Mouse (Mus musculus): ENCODE data around the gene Clhc1. TPM values are rescaled to one million over a fixed set of nuclear protein-coding genes. Genes with fewer than 3 reads are reported as not detected.
A peak's percentile ranks its signal among the peaks of the same experiment; 100 is the strongest.

Clhc1 gene
- polyA plus RNA-seq (2012; ENCODE audit: insufficient read depth, insufficient read length, low replicate concordance, missing spikeins): not detected in 2 replicates

- under 1% methylated on average over 46 of the region's 46 CpGs for whole genome bisulfite sequencing
- Histone ChIP-seq H3K4me1 (ENCODE audit: control insufficient read depth, insufficient read depth, low read length) (no peaks in the 10 kb centered on the region; the same call in 1 of the 2 replicates), H3K4me3 (ENCODE audit: insufficient read depth, low read depth, low read length) (peak within 1 kb of the TSS; percentile 83), H3K27ac (ENCODE audit: insufficient read depth, low read depth, low read length) (peak within 1 kb of the TSS; percentile 92)
- peak; percentile 72 for TF ChIP-seq POLR2A (IDR thresholded peaks at IDR 0.05; ENCODE audit: insufficient read depth, low read depth, low read length)
- no peak for TF ChIP-seq CTCF (IDR thresholded peaks at IDR 0.05; ENCODE audit: insufficient read depth, low read depth, low read length)
Measured at GRCm38 (mm10) chr11:29547752-29548503, at the start of gene Clhc1, which contains the start of gene Rps27a. Gene Clhc1, plus strand, starts transcription at chr11:29547950. Gene Rps27a, minus strand, starts transcription at chr11:29548109.

GRCm38 (mm10) chr11:29503948-29504893 lies 43.5 kb upstream of the Clhc1 start:
- Histone ChIP-seq H3K4me3 (ENCODE audit: insufficient read depth, low read depth, low read length) (no peak overlapping the region), H3K4me1 (ENCODE audit: control insufficient read depth, insufficient read depth, low read length) (no peaks in the 10 kb centered on the region), H3K27ac (ENCODE audit: insufficient read depth, low read depth, low read length) (no peak overlapping the region)
- TF ChIP-seq CTCF (IDR thresholded peaks at IDR 0.05; ENCODE audit: insufficient read depth, low read depth, low read length) (no peak), POLR2A (IDR thresholded peaks at IDR 0.05; ENCODE audit: insufficient read depth, low read depth, low read length) (no peak)
- WGBS: 90% methylated on average over 10 of the region's 10 CpGs

GRCm38 (mm10) chr11:29504899-29505625 lies 42.7 kb upstream of the Clhc1 start:
- WGBS: 76% methylated on average over 2 of the region's 2 CpGs
- no peaks in the 10 kb centered on the region for H3K4me1 ChIP-seq (ENCODE audit: control insufficient read depth, insufficient read depth, low read length)
- no peak for TF ChIP-seq POLR2A (IDR thresholded peaks at IDR 0.05; ENCODE audit: insufficient read depth, low read depth, low read length)
- no peak for TF ChIP-seq CTCF (IDR thresholded peaks at IDR 0.05; ENCODE audit: insufficient read depth, low read depth, low read length)
- H3K27ac ChIP-seq (ENCODE audit: insufficient read depth, low read depth, low read length): no peak overlapping the region
- H3K4me3 ChIP-seq (ENCODE audit: insufficient read depth, low read depth, low read length): no peak overlapping the region

- no peaks in the 10 kb centered on the region for H3K4me1 ChIP-seq (ENCODE audit: control insufficient read depth, insufficient read depth, low read length)
- TF ChIP-seq POLR2A (IDR thresholded peaks at IDR 0.05; ENCODE audit: insufficient read depth, low read depth, low read length) (no peak), CTCF (IDR thresholded peaks at IDR 0.05; ENCODE audit: insufficient read depth, low read depth, low read length) (no peak)
- no peak overlapping the region for H3K27ac ChIP-seq (ENCODE audit: insufficient read depth, low read depth, low read length)
- no peak overlapping the region for H3K4me3 ChIP-seq (ENCODE audit: insufficient read depth, low read depth, low read length)
- 74% methylated on average over 1 of the region's 1 CpGs for WGBS
Measured at GRCm38 (mm10) chr11:29509421-29509820, 38.3 kb upstream of the Clhc1 start.

- H3K4me1 ChIP-seq (ENCODE audit: control insufficient read depth, insufficient read depth, low read length): 0 out of 2 replicates have a peak, but pooled peaks cover 3% of the 10 kb centered on the region
- 91% methylated on average over 4 of the region's 4 CpGs for WGBS
- H3K4me3 ChIP-seq (ENCODE audit: insufficient read depth, low read depth, low read length): no peak overlapping the region
- no peak overlapping the region for H3K27ac ChIP-seq (ENCODE audit: insufficient read depth, low read depth, low read length)
- TF ChIP-seq POLR2A (IDR thresholded peaks at IDR 0.05; ENCODE audit: insufficient read depth, low read depth, low read length) (no peak), CTCF (IDR thresholded peaks at IDR 0.05; ENCODE audit: insufficient read depth, low read depth, low read length) (no peak)
Measured at GRCm38 (mm10) chr11:29512818-29513535, 34.8 kb upstream of the Clhc1 start.

GRCm38 (mm10) chr11:29514325-29514681 lies 33.4 kb upstream of the Clhc1 start:
- Histone ChIP-seq H3K4me3 (ENCODE audit: insufficient read depth, low read depth, low read length) (no peak overlapping the region), H3K4me1 (ENCODE audit: control insufficient read depth, insufficient read depth, low read length) (0 out of 2 replicates have a peak, but pooled peaks cover 3% of the 10 kb centered on the region), H3K27ac (ENCODE audit: insufficient read depth, low read depth, low read length) (0 out of 2 replicates have a peak overlapping the region, but pooled peaks have one; percentile 7)
- WGBS: 32% methylated on average over 10 of the region's 10 CpGs
- TF ChIP-seq POLR2A (IDR thresholded peaks at IDR 0.05; ENCODE audit: insufficient read depth, low read depth, low read length) (no peak), CTCF (IDR thresholded peaks at IDR 0.05; ENCODE audit: insufficient read depth, low read depth, low read length) (no peak)

GRCm38 (mm10) chr11:29514682-29515412 lies 32.9 kb upstream of the Clhc1 start, which contains the start of gene Prorsd1:
Gene Prorsd1, minus strand, starts transcription at chr11:29515033.
- Histone ChIP-seq H3K27ac (ENCODE audit: insufficient read depth, low read depth, low read length) (0 out of 2 replicates have a peak within 1 kb of the TSS, but pooled peaks have one; percentile 7), H3K4me3 (ENCODE audit: insufficient read depth, low read depth, low read length) (peak within 1 kb of the TSS; percentile 55), H3K4me1 (ENCODE audit: control insufficient read depth, insufficient read depth, low read length) (0 out of 2 replicates have a peak, but pooled peaks cover 3% of the 10 kb centered on the region)
- WGBS: 6% methylated on average over 40 of the region's 40 CpGs
- TF ChIP-seq CTCF (IDR thresholded peaks at IDR 0.05; ENCODE audit: insufficient read depth, low read depth, low read length) (no peak), POLR2A (IDR thresholded peaks at IDR 0.05; ENCODE audit: insufficient read depth, low read depth, low read length) (peak; percentile 61)
